Mouse (Mus musculus) limb, embryonic 12.5 days (tissue): ENCODE measurements at regions not wholly inside any gene's neighbourhood (a gene's known extent, or its start where the extent isn't known, plus 50 kb on each side); places are given as distances from the start of the nearest gene placed in this dataset.

Source experiments
- ATAC-seq: fragments of 200-750 bp; cut with Nextera tagmentation; 2 replicates; pipeline ENCODE4 v1.8.0; 2017; ENCODE audit warnings: low read depth, moderate TSS enrichment; ENCODE audit not compliant: insufficient number of reproducible peaks, insufficient read depth, low FRiP score, low TSS enrichment
- H3K27ac ChIP-seq: fragments of 300-500 bp; sonication (generic); 2 replicates; pipeline ENCODE4 v1.5.1; 2016; ENCODE audit warnings: mild to moderate bottlenecking, moderate library complexity
- H3K27me3 ChIP-seq: fragments of 300-500 bp; sonication (generic); 2 replicates; pipeline ENCODE4 v1.6.1; 2016; ENCODE audit warnings: mild to moderate bottlenecking, moderate library complexity
- H3K36me3 ChIP-seq: fragments of 300-500 bp; sonication (generic); 2 replicates; pipeline ENCODE4 v1.6.1; 2016; ENCODE audit warnings: mild to moderate bottlenecking, moderate library complexity
- H3K4me1 ChIP-seq: fragments of 300-500 bp; sonication (generic); replicated peaks from 2 replicates; pipeline ENCODE4 v1.6.1; 2016
- H3K4me2 ChIP-seq: fragments of 300-500 bp; sonication (generic); 2 replicates; pipeline ENCODE4 v1.6.1; 2016; ENCODE audit warnings: mild to moderate bottlenecking, moderate library complexity
- H3K4me3 ChIP-seq: fragments of 300-500 bp; sonication (generic); replicated peaks from 2 replicates; pipeline ENCODE4 v1.5.1; 2016; ENCODE audit warnings: mild to moderate bottlenecking
- H3K9ac ChIP-seq: fragments of 300-500 bp; sonication (generic); replicated peaks from 2 replicates; pipeline ENCODE4 v1.6.1; 2016; ENCODE audit warnings: mild to moderate bottlenecking, moderate library complexity
- H3K9me3 ChIP-seq: fragments of 300-500 bp; sonication (generic); 2 replicates; pipeline ENCODE4 v1.6.1; 2016; ENCODE audit warnings: mild to moderate bottlenecking, moderate library complexity
- WGBS: fragments of 180-500 bp; shearing (Covaris S2); methylation state at CpG from one replicate; pipeline ENCODE4 v1.1.7; 2016; 5-methylcytosine and 5-hydroxymethylcytosine counted together

DNA sequence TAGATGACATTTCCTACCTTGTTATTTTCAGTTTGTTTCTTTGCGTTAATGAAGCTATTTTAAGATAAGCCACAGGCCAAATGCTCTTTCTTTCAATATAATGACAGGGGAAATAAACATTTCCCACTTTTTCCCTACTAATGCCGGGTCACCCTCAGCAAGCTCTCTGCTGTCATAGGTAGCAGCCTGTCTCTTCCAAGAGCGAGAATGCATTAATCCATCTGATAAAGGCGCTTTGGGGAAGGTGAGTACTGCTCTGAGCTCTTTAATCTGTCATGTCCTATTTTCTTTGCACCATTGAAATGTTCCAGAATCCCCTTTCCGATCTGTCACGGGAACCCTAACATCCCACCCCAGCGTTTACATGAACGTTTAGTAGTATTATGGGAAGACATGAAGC lies 96.0 kb upstream of the Mrps30 start:
- no peaks in the 10 kb centered on the region for H3K36me3 ChIP-seq
- H3K27ac ChIP-seq: no peak overlapping the region
- no peaks in the 10 kb centered on the region for H3K9me3 ChIP-seq
- no peak for ATAC-seq
- no peak overlapping the region for H3K4me3 ChIP-seq
- peaks cover 7% of the 10 kb centered on the region; the same call in 1 of the 2 replicates for H3K4me1 ChIP-seq
- H3K4me2 ChIP-seq: no peak overlapping the region
- 21% methylated on average over 8 of the region's 8 CpGs for WGBS
- H3K27me3 ChIP-seq: no peaks in the 10 kb centered on the region
- H3K9ac ChIP-seq: no peak overlapping the region

DNA sequence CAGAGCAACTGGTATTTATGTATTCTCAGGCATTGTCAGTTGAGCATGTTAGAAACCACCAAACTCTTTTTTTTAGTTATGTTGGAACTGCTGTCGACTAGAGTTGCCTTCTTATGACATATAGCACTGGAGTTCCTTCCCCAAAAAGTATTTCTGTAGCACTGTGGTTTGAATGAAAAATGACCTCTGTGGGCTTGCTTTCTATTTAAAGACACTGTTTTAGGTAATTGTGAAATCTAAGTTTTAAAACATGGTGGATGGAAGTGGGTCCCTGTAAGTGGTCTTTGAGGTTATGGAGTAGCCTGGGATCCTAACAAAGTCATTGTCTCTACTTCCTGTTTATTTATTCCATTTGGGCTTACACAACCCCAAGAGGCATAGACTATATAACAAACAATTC lies 93.2 kb upstream of the Mrps30 start:
- no peaks in the 10 kb centered on the region for H3K9me3 ChIP-seq
- no peak for ATAC-seq
- no peak overlapping the region for H3K4me2 ChIP-seq
- peaks cover 7% of the 10 kb centered on the region; the same call in 1 of the 2 replicates for H3K4me1 ChIP-seq
- H3K36me3 ChIP-seq: no peaks in the 10 kb centered on the region
- H3K27me3 ChIP-seq: no peaks in the 10 kb centered on the region
- no peak overlapping the region for H3K4me3 ChIP-seq
- no peak overlapping the region for H3K27ac ChIP-seq
- H3K9ac ChIP-seq: no peak overlapping the region
- WGBS: 85% methylated on average over 1 of the region's 1 CpGs

DNA sequence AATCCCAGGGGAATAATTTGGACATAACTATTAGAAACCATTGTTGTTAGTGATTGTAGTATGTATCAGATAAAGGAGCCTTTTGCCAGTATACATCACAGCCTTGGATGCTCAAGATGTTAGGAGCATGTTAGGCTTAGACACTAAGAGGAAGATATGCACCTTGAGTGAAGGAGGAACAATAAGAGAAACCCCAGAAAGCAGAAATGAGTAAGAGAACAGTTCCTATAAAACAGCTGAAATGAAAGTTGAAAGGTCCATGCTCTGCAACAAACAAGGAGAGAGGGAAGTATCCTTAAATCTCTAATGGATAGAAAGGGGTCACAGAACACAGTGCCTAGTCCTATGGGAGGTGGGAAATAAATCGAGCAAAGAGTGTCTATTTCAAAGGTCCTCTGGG lies 91.4 kb upstream of the Mrps30 start:
- Histone ChIP-seq H3K27ac (no peak overlapping the region), H3K27me3 (no peaks in the 10 kb centered on the region), H3K36me3 (no peaks in the 10 kb centered on the region), H3K9ac (no peak overlapping the region), H3K4me1 (peaks cover 6% of the 10 kb centered on the region; the same call in 1 of the 2 replicates), H3K4me2 (no peak overlapping the region), H3K4me3 (no peak overlapping the region), H3K9me3 (no peaks in the 10 kb centered on the region)
- 58% methylated on average over 1 of the region's 1 CpGs for WGBS
- ATAC-seq: no peak

DNA sequence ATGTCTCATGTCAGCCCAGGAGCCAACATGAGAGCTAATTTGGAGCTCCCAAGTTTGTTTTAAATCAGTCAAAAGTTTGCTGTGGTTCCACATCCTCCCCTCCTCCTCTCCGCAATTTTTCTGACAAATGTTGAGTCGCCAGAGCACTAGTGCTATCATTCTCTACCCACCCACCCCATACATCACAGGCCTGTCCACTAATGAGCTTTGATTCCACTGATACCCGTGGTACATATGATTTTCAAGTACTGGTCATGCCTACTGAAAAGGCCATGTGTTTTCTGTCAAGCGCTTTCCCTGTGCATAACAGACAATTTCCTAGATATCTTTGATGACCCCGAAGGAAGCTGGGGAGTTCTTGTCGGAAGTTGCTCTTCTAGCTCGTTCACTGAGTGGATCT lies 85.5 kb upstream of the Mrps30 start:
- H3K4me1 ChIP-seq: peaks cover 8% of the 10 kb centered on the region
- no peak overlapping the region for H3K9ac ChIP-seq
- no peaks in the 10 kb centered on the region for H3K27me3 ChIP-seq
- WGBS: 36% methylated on average over 7 of the region's 7 CpGs
- no peaks in the 10 kb centered on the region for H3K9me3 ChIP-seq
- H3K4me2 ChIP-seq: no peak overlapping the region
- no peak overlapping the region for H3K27ac ChIP-seq
- ATAC-seq: no peak
- H3K36me3 ChIP-seq: no peaks in the 10 kb centered on the region
- H3K4me3 ChIP-seq: no peak overlapping the region

DNA sequence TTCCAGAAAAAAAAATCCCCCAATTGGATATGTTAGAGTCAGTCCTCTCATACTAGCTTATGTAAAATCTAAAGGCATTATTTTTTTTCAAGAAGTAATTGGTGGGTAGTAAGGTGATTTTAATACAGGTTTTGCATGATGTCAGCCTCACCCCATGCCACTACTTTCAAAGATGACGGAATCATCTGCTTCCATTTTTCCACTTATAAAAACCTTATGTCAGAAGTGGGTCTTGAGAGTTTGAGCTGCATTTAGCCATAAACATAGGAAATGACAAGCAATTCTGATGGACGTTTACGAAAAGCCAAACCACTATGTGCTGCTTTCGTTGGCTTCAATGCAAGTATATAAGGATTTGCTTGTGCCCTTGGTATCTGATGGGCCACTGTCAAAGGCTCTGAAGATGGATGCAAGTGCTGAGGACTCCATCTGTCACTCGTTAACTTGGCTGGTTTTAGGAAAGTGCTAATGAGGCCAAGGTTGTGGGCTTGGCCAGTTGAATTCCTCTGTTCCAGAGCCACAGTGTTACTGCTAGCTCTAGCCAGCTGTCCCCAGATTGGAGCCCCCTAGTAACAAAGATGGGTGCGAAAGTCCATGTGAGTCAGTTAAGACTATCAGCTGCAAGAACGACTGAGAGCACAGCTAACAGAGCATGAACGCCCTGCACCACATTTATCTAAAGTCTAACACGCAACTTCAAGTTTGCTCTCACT lies 72.8 kb upstream of the Mrps30 start:
- Histone ChIP-seq H3K4me1 (no peaks in the 10 kb centered on the region), H3K27me3 (no peaks in the 10 kb centered on the region), H3K4me3 (no peak overlapping the region), H3K9me3 (no peaks in the 10 kb centered on the region), H3K36me3 (no peaks in the 10 kb centered on the region), H3K9ac (no peak overlapping the region), H3K27ac (0 out of 2 replicates have a peak overlapping the region, but pooled peaks have one; percentile 35), H3K4me2 (no peak overlapping the region)
- no peak for ATAC-seq
- WGBS: 49% methylated on average over 9 of the region's 9 CpGs

DNA sequence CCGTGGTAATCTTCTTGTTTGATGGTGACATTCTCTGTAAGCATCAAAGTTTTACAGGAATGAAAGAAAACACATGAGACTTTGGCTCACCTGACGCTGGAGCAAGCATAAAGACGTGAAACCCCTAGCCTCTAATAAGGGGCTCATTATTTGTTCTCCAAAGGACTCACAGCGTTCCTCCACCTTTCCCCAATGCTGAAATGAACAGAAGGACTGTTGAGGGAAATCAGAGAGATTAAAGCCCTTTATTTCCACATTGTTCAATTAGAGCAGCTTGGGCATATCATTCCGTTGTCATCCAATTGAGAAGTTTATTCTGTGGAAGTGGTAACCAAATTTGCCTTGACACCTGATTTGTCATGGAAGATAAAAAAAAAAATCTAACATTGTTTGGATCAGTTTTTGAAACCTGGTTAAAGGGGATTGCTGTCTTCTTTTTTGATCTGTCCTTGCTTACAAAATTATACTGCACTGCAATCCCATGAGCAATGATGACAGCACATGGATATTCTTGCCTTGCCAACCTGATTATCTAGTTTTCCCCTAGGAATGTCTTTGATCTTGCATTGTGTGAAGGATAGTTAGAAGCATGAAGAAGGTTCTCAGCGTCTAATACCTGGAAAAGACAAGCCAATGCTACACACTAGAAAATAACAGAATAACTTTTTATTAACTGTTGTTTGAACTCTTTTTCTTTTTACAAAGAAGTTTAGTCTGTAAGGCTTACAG lies 62.1 kb upstream of the Mrps30 start:
- WGBS: 69% methylated on average over 6 of the region's 6 CpGs
- no peaks in the 10 kb centered on the region for H3K27me3 ChIP-seq
- ATAC-seq: no peak
- no peaks in the 10 kb centered on the region for H3K9me3 ChIP-seq
- no peak overlapping the region for H3K4me3 ChIP-seq
- no peak overlapping the region for H3K27ac ChIP-seq
- no peaks in the 10 kb centered on the region for H3K4me1 ChIP-seq
- H3K4me2 ChIP-seq: no peak overlapping the region
- no peak overlapping the region for H3K9ac ChIP-seq
- no peaks in the 10 kb centered on the region for H3K36me3 ChIP-seq

DNA sequence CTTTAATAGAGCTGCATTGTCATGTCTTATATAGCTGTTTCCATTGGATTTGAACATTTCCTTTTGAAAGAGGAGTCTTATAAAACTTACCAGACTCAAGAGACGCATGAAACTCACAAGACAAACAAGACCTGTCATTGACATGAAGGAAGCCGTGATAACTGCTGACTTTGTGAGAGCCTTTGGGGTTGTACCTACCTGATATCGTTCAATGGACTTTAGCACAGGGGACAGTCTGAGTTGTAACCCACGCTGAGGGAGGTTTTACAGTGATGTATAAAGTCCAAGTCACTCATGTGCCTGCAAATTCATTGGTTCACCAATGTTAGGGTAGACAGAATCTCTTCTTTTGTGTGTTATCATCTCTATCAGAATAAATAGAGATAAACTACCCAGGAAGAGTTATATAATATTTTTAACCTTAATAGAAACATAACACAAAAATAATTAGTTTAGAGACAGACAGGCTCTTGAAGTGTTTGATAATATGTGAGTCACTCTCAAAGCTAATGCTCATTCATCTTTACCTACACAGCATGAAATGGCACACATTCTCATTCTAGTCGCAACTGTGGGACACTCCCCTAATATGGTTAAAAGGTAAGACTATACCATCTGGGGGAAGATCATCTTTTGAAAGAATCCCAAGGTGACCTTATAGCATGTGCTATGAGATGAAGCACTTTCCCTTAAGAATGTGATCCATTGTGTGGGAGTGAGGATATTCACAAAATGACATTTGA lies 54.4 kb upstream of the Mrps30 start:
- WGBS: 89% methylated on average over 5 of the region's 5 CpGs
- no peaks in the 10 kb centered on the region for H3K27me3 ChIP-seq
- no peak overlapping the region for H3K4me2 ChIP-seq
- H3K9me3 ChIP-seq: no peaks in the 10 kb centered on the region
- H3K27ac ChIP-seq: no peak overlapping the region
- H3K36me3 ChIP-seq: no peaks in the 10 kb centered on the region
- no peak overlapping the region for H3K9ac ChIP-seq
- no peak for ATAC-seq
- no peaks in the 10 kb centered on the region for H3K4me1 ChIP-seq
- no peak overlapping the region for H3K4me3 ChIP-seq
